Mouse (Mus musculus): ENCODE results near the gene 4933434E20Rik. TPM values are rescaled to one million over a fixed set of nuclear protein-coding genes. Genes with fewer than 3 reads are reported as not detected.

Gene 4933434E20Rik
- total and polyA plus RNA-seq, 3 experiments = 89.5 to 133 (median 102) TPM

- peaks cover 41% of the 10 kb centered on the region for H3K79me2 ChIP-seq (replicated peaks; ENCODE audit: control insufficient read depth, extremely low read depth, insufficient read depth, poor library complexity, severe bottlenecking)
- no peak overlapping the region for H3K4me3 ChIP-seq (replicated peaks in 1 of 3; ENCODE audit: low read depth in 2 of 3, low read length in 2 of 3, poor library complexity in 1 of 3)
- no peak for TF ChIP-seq NRF1 (IDR thresholded peaks at IDR 0.05; ENCODE audit: low read depth, low read length)
- TF ChIP-seq ELF1 (IDR thresholded peaks at IDR 0.05; ENCODE audit: low read depth, low read length) = no peak
- no peak for TF ChIP-seq KAT2A (IDR thresholded peaks at IDR 0.05; ENCODE audit: insufficient replicate concordance, low read length)
- TF ChIP-seq USF1 (IDR thresholded peaks at IDR 0.05; ENCODE audit: low read depth, low read length) = no peak
- no peak for TF ChIP-seq JUND (conservative IDR thresholded peaks at IDR 0.05; ENCODE audit: low read depth, low read length)
- no peak for TF ChIP-seq ZKSCAN1 (IDR thresholded peaks at IDR 0.05; ENCODE audit: borderline replicate concordance, low read depth, low read length)
- no peak overlapping the region for H3K4me2 ChIP-seq (ENCODE audit: insufficient read depth, low read depth, poor library complexity, severe bottlenecking)
- H3K4me1 ChIP-seq (ENCODE audit: control insufficient read depth in 1 of 2, insufficient read depth in 2 of 2) = peaks cover 11 to 39% of the 10 kb centered on the region in 2 experiments; a peak in 3 of 4 replicates
- no peak overlapping the region for H3K9ac ChIP-seq (ENCODE audit: insufficient read depth, low read depth)
- DNase-seq (ENCODE audit: extremely low read depth) = no peak
- in situ Hi-C loops (cut with MboI; ENCODE audit: low pct_ligation_motif_present, low pct_unique_long_range_greater_than_20kb, low sequenced_read_pairs) = no loop called here
- no peak overlapping the region for H3K27ac ChIP-seq (ENCODE audit: insufficient read depth, low read depth)
- no peaks in the 10 kb centered on the region for H3K9me3 ChIP-seq (replicated peaks; ENCODE audit: low read length)
- H3K27me3 ChIP-seq (replicated peaks) = no peaks in the 10 kb centered on the region
- dilution Hi-C loops (cut with MboI; ENCODE audit: extremely low pct_ligation_motif_present, extremely low pct_unique_long_range_greater_than_20kb, low sequenced_read_pairs) = no loop called here
- H3K36me3 ChIP-seq (replicated peaks in 1 of 2; ENCODE audit: control insufficient read depth in 1 of 2, insufficient read depth in 1 of 2, low read length in 1 of 2) = peaks cover 73 to 95% of the 10 kb centered on the region in 2 experiments
Observed at GRCm38 (mm10) chr3:90088617-90089016, 37.2 kb downstream of the 4933434E20Rik start.

- Histone ChIP-seq H3K27ac (ENCODE audit: insufficient read depth, low read depth) (no peak overlapping the region), H3K4me1 (ENCODE audit: control insufficient read depth in 1 of 2, insufficient read depth in 2 of 2) (peaks cover 0 to 37% of the 10 kb centered on the region in 2 experiments; a peak in 2 of 4 replicates), H3K9me3 (replicated peaks; ENCODE audit: low read length) (no peaks in the 10 kb centered on the region), H3K27me3 (replicated peaks) (no peaks in the 10 kb centered on the region), H3K4me3 (replicated peaks in 1 of 3; ENCODE audit: low read depth in 2 of 3, low read length in 2 of 3, poor library complexity in 1 of 3) (no peak overlapping the region), H3K36me3 (replicated peaks in 1 of 2; ENCODE audit: control insufficient read depth in 1 of 2, insufficient read depth in 1 of 2, low read length in 1 of 2) (peaks cover 85 to 99% of the 10 kb centered on the region in 2 experiments), H3K79me2 (replicated peaks; ENCODE audit: control insufficient read depth, extremely low read depth, insufficient read depth, poor library complexity, severe bottlenecking) (peaks cover 18% of the 10 kb centered on the region), H3K4me2 (ENCODE audit: insufficient read depth, low read depth, poor library complexity, severe bottlenecking) (no peak overlapping the region), H3K9ac (ENCODE audit: insufficient read depth, low read depth) (no peak overlapping the region)
- dilution Hi-C loops (cut with MboI; ENCODE audit: extremely low pct_ligation_motif_present, extremely low pct_unique_long_range_greater_than_20kb, low sequenced_read_pairs) = no loop called here
- in situ Hi-C loops (cut with MboI; ENCODE audit: low pct_ligation_motif_present, low pct_unique_long_range_greater_than_20kb, low sequenced_read_pairs) = no loop called here
- TF ChIP-seq TCF12 (IDR thresholded peaks at IDR 0.05; ENCODE audit: low read depth, low read length) (no peak), RCOR1 (conservative IDR thresholded peaks at IDR 0.05; ENCODE audit: low read depth, low read length) (no peak), MAFK (IDR thresholded peaks at IDR 0.05; ENCODE audit: insufficient replicate concordance, low read length) (no peak), ZNF384 (IDR thresholded peaks at IDR 0.05; ENCODE audit: low read depth, low read length) (no peak), SIN3A (IDR thresholded peaks at IDR 0.05; ENCODE audit: low read length) (no peak), ZC3H11A (IDR thresholded peaks at IDR 0.05; ENCODE audit: low read depth, low read length) (no peak), MAX (IDR thresholded peaks at IDR 0.05; ENCODE audit: low read length) (no peak), EP300 (IDR thresholded peaks at IDR 0.05; ENCODE audit: low read length) (no peak), ETS1 (conservative IDR thresholded peaks at IDR 0.05; ENCODE audit: low read depth, low read length) (no peak), MEF2A (IDR thresholded peaks at IDR 0.05; ENCODE audit: borderline replicate concordance, low read depth, low read length) (no peak), NELFE (IDR thresholded peaks at IDR 0.05; ENCODE audit: low read depth, low read length) (no peak)
- no peak for DNase-seq (ENCODE audit: extremely low read depth)
Observed at GRCm38 (mm10) chr3:90090892-90091291, 39.5 kb downstream of the 4933434E20Rik start.
